Comparison of ENCODE assay signal across 11 mouse cellular contexts in the genomic region with DNA sequence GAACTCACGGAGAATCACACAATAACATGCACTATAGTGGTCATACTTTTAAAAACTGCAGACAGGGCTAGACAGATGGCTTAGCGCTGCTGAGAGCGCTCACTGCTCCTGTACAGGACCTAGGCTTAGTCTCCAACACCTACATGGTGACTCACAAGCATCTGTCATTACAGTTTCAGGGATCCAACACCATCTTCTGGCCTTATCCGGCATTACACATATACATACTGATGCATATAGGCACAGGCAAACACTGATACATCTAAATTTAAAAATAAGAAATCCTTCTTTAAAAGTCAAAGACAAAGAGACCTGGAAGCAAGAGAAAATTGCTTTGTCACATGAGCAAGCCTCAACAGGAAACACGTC. TPM values are rescaled to one million over a fixed set of nuclear protein-coding genes. Genes with fewer than 3 reads are reported as not detected.
A peak's percentile ranks its signal among the peaks of the same experiment; 100 is the strongest.
DNase-seq lines count a peak whose midpoint lies in the region; ATAC-seq and TF ChIP-seq lines count a peak whose summit lies in the region.
"Had no signal": no experiment of that assay in that cellular context is flagged by ENCODE, and none has a peak within 500 bp of the region (broad histone marks: within the 10 kb centered on the region; RNA-seq: fewer than 3 reads in every experiment).

No protein-coding gene starts in this region.

- H3K27me3 ChIP-seq in intestine, postnatal 0 days (replicated peaks; ENCODE audit: control insufficient read depth, insufficient read depth, low read length): no peaks in the 10 kb centered on the region
- H3K27me3 ChIP-seq: limb, embryonic 15.5 days had no signal

- H3K9ac ChIP-seq in intestine, postnatal 0 days (ENCODE audit: low read depth, low read length): no peak overlapping the region
- H3K9ac ChIP-seq: limb, embryonic 15.5 days had no signal

- H3K27ac ChIP-seq in layer of hippocampus, adult 2 months: peak overlapping the region; percentile 61
- peak overlapping the region; percentile 60 for H3K27ac ChIP-seq in intestine, postnatal 0 days (ENCODE audit: low read depth, low read length)
- H3K27ac ChIP-seq: limb, embryonic 15.5 days had no signal

- no peak overlapping the region for H3K4me2 ChIP-seq in intestine, postnatal 0 days (replicated peaks; ENCODE audit: low read depth)
- H3K4me2 ChIP-seq: limb, embryonic 15.5 days had no signal

- no peak overlapping the region for H3K4me3 ChIP-seq in layer of hippocampus, adult 2 months
- H3K4me3 ChIP-seq in intestine, postnatal 0 days (ENCODE audit: low read depth, low read length): no peak overlapping the region
- H3K4me3 ChIP-seq: limb, embryonic 15.5 days; myocyte had no signal

- 0 out of 2 replicates have a peak, but pooled peaks cover 4% of the 10 kb centered on the region for H3K4me1 ChIP-seq in intestine, postnatal 0 days (replicated peaks; ENCODE audit: control insufficient read depth, insufficient read depth, low read length)

- peak; percentile 69 for TF ChIP-seq CTCF in layer of hippocampus, adult 2 months (conservative IDR thresholded peaks at IDR 0.05)
- peak; percentile 56 for TF ChIP-seq CTCF in intestine, postnatal 0 days (IDR thresholded peaks at IDR 0.05; ENCODE audit: low read depth)

- no peaks in the 10 kb centered on the region for H3K9me3 ChIP-seq in intestine, postnatal 0 days (ENCODE audit: control insufficient read depth)
- H3K9me3 ChIP-seq: limb, embryonic 15.5 days had no signal

- WGBS in intestine, postnatal 0 days: 93% methylated on average over 5 of the region's 5 CpGs

- ATAC-seq in intestine, postnatal 0 days: peak; percentile 66
- ATAC-seq: activated CD4-positive, CD25-positive, alpha-beta regulatory T cell, adult 4 months had no signal

- no peak for DNase-seq in layer of hippocampus, adult 2 months (ENCODE audit: low spot score in 2 of 2)
- DNase-seq in layer of hippocampus, adult 11-12 months (ENCODE audit: low spot score): no peak
- DNase-seq in ES-CJ7 (ENCODE audit: low read depth, low spot score) (peak; percentile 77), ZHBTc4 (ENCODE audit: low read depth, low spot score) (peak; percentile 81)
- no peak for DNase-seq in thymus, postnatal 14 days
- DNase-seq in gastrocnemius, postnatal 25 days: no peak
- DNase-seq: thymus, postnatal 36 days had no signal

- peaks cover 15% of the 10 kb centered on the region for H3K36me3 ChIP-seq in intestine, postnatal 0 days (ENCODE audit: control insufficient read depth, insufficient read depth)

RNA-seq across cellular contexts. Expression of a gene that starts 13.1 kb away (rescaled TPM):
- total RNA-seq in layer of hippocampus, adult 2 months (2021): 10 to 100 TPM; 54.6 to 54.9 TPM
- 38.6 and 40.7 TPM in 2 replicates for polyA plus RNA-seq in intestine, postnatal 0 days (2015; fragmentation: Nextera tagmentation; extraction: Ambion mirVana)
- total RNA-seq in gastrocnemius, postnatal 25 days (2021): 10 to 100 TPM; 44.3 to 46.1 TPM

Comparison
In these comparisons a context has a peak if more than half of its experiments do, and no peak if none do; other contexts are left out.
1. DNase-seq: peak in ES-CJ7 (single experiment) and ZHBTc4 (single experiment); none in layer of hippocampus, adult 2 months (0 of 2), layer of hippocampus, adult 11-12 months (single experiment), thymus, postnatal 14 days (single experiment) and gastrocnemius, postnatal 25 days (single experiment).